Mouse (Mus musculus) skeletal muscle tissue, adult 2 months (tissue): Measurements from ENCODE around the gene St6galnac5.

Experiments used
- DNase-seq: peaks from one replicate; pipeline ENCODE4 v3.0.0-alpha.2; 2012; ENCODE audit warnings: low read depth, low spot score

St6galnac5 gene

GRCm38 (mm10) chr3:152867654-152868525 lies 114.2 kb downstream of the St6galnac5 start:
- DNase-seq = no peak

- no peak for DNase-seq
Observed at GRCm38 (mm10) chr3:152866035-152866965, 115.7 kb downstream of the St6galnac5 start.

GRCm38 (mm10) chr3:152861978-152862377 lies 120.1 kb downstream of the St6galnac5 start:
- DNase-seq = no peak

- no peak for DNase-seq
Observed at GRCm38 (mm10) chr3:152861450-152861849, 120.6 kb downstream of the St6galnac5 start.

- DNase-seq = no peak
Observed at GRCm38 (mm10) chr3:152856095-152856494, 126.0 kb downstream of the St6galnac5 start.

- no peak for DNase-seq
Observed at GRCm38 (mm10) chr3:152855006-152855614, 126.9 kb downstream of the St6galnac5 start.

GRCm38 (mm10) chr3:152843925-152844324 lies 138.1 kb downstream of the St6galnac5 start:
- no peak for DNase-seq

GRCm38 (mm10) chr3:152842648-152843047 lies 139.4 kb downstream of the St6galnac5 start:
- no peak for DNase-seq

- DNase-seq = no peak
Observed at GRCm38 (mm10) chr3:152841264-152841663, 140.8 kb downstream of the St6galnac5 start.

- no peak for DNase-seq
Observed at GRCm38 (mm10) chr3:152837938-152838337, 144.1 kb downstream of the St6galnac5 start.

- no peak for DNase-seq
Observed at GRCm38 (mm10) chr3:152837407-152837806, 144.6 kb downstream of the St6galnac5 start.

GRCm38 (mm10) chr3:152832436-152832835 lies 149.6 kb downstream of the St6galnac5 start:
- DNase-seq = no peak

- no peak for DNase-seq
Observed at GRCm38 (mm10) chr3:152831974-152832373, 150.1 kb downstream of the St6galnac5 start.

GRCm38 (mm10) chr3:152831377-152831776 lies 150.7 kb downstream of the St6galnac5 start:
- no peak for DNase-seq

GRCm38 (mm10) chr3:152821202-152821601 lies 160.8 kb downstream of the St6galnac5 start:
- DNase-seq = peak; percentile 23

GRCm38 (mm10) chr3:152820406-152820805 lies 161.6 kb downstream of the St6galnac5 start:
- no peak for DNase-seq

- no peak for DNase-seq
Observed at GRCm38 (mm10) chr3:152815110-152815509, 166.9 kb downstream of the St6galnac5 start.

GRCm38 (mm10) chr3:152813905-152814304 lies 168.1 kb downstream of the St6galnac5 start:
- no peak for DNase-seq

GRCm38 (mm10) chr3:152799738-152800431 lies 182.2 kb downstream of the St6galnac5 start:
- peak; percentile 17 for DNase-seq

- DNase-seq = no peak
Observed at GRCm38 (mm10) chr3:152797354-152797753, 184.7 kb downstream of the St6galnac5 start.

- DNase-seq = no peak
Observed at GRCm38 (mm10) chr3:152796216-152796615, 185.8 kb downstream of the St6galnac5 start.
